Mouse (Mus musculus) mesoderm, embryonic 11.5 days (tissue): ENCODE results near the gene Zfp385c.

ENCODE experiments used
- DNase-seq: peaks from one replicate; pipeline ENCODE4 v3.0.0-alpha.2; 2012; ENCODE audit warnings: low read depth, low spot score

Zfp385c gene

DNA sequence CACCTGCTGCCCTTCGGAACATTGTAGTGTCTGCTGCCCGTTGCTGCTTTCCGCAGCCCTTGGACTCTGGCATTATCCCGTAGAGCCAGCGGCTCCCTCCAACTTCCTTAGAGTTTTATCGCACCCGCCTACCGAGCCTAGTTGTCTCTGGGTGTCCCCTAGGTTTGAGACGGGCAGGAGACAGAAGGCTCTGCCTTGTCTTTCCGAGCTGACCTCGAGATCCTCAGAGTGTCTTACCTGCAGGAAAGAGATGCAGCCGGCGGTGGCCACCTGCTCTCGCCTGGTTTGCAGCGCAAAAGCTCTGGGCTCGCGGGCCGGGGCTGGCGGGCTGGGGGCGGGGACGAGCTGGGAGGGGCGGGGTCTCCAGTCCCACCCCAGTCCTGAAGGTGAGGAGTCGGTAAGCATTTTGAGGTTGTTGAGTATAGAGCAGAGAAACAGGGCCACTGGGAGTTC is at the start of gene Zfp385c:
TSS of gene Zfp385c (minus strand) at position 292 of the 453 bp plus-strand sequence.
- no peak for DNase-seq

DNA sequence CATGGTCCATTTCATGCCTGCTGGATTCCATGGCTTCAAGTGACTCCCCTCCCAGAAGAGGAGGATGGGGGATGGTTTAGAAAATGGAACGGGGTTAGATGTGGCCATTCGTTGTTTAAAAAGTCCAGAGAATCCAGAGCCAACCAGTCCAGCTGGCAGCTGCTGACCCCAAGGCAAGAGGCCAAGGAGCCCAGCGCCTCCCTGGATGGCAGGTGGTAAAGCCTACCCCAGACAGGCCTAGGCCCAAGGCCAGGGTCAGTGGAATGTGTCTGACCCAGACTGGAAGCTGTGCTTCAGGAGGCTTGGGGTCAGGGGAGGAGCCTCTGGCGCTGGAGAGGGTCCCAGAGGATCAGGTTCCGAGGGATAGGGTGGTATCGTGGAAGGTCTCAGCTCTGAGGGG is 49.1 kb upstream of the Zfp385c start:
- DNase-seq = no peak

DNA sequence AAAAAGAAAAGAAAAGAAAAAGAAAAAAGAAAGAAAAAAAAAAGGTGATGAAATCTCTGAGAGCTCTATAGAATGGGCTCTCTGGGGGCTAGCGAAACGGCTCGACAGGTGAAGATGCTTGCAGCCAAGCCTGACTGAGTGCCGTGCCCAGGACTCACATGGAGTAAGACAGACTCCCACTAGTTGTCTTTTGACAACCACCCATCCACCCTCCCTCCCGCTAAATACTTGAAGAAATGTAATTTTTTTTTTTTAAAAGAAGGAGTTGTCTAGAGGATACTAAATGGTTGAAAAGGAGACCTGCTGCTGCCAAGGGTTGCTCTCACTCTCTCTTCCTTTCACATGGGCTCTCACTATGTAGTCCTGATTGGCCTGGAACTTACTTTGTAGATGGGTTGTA is 46.5 kb upstream of the Zfp385c start:
- DNase-seq = no peak

DNA sequence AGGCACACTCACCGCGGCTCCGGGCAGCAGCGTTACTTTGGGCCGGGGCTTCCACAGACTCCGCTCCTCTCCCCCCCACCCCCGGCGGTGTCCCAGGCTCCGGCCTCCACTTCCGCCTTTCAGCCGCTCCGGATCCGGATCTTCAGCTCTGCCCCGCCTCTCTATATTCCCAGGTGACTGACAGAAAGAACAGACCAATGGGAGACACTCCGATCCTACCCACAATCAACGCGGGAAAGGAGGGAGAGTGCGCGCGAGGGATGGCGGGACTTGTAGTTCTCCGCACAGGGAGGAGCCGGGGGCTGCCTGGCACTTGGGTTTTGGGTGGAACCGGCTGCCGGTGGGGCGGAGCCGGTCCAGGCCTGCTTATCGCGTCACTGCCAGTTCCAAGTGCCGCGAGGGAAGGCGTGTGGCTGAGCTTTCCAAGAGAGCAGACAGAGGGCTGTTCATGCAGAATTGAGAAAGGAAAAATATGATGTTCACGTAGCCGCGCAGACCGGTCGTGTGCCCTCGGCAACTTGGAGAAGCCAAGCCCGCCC is 45.9 kb upstream of the Zfp385c start, which contains the start of gene Rab5c:
TSS of gene Rab5c (minus strand) at position 150 of the 539 bp plus-strand sequence.
- DNase-seq = peak; percentile 99

DNA sequence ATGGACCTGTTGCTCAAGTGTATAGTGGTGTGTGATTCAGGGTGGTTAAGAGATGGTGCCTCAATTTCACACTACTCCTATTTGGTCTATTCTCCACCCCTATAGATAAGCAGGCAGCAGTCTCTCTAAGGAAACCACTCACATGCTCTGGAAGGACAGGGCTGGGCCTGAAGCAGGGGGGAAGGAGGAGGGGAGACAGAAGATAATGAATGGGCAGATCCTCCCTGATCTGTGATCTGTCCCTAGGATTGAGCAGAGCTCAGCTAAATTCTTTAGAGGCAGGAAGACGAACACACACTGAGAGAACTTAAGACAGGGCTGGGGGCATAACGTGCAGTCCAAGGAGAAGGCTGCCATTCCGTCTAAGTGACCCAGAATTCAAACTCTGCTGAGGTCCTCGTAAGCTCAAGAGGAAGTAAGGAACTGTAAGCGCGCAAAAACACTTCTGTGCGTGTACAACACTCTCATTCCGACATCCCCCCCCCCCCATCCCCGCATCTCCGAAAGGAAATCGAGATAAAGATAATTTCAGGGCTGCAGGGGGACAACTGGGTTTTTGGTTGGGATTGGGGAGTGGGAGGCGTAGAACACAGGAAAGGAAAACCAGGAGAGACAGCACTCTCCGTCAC is 45.0 kb upstream of the Zfp385c start:
- DNase-seq = no peak

DNA sequence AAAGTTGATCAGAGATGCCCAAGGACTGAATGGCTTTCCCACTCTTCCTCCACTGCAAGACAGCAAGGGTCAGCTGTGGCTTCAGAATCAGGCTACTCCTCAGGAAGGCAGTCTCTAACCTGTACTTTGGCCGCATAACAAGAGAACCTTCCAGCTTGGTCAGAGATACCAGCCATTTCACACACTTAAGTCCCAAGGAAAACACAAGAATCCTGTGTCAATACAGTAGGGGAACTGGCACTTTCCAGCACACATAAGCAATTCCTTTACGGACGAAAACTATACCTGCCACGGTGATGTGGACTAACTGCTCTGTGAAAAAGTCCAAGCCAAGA is 44.5 kb upstream of the Zfp385c start:
- no peak for DNase-seq

DNA sequence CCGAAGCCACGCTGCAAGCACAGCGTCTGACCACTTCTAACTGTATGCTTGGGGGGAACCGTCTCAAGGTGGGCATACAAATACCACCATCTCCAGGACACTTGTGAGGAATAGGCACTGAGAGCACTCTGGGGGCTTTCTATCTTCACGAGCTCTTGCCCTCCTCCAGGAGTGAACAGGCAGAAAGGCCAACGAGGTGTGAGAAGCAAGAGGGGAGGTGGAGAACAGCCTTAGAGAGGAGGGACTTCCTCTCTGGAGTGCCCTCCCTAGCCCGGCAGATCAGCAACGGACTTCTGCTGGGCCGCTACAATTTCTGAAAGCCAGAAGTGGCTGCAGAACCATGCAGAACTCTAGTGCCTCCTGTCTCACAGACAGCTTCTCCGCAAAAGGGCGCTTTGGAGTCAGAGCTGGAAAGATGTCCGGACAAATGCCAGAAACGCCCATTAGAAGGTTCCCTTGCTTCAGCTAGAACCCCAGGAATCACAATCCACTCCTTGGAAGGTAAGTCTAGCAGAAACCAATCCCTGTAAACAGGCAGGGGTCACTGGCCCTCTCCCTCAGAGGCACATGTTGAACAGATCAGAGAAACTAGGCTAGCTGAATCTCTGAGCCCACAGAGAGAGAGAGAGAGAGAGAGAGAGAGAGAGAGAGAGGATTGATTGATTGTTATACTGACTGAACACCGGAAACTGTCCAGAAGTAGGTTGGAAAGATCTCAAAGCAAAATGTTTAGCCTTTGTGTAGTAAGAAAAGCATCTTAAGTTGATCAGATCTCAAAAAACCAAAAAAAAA is 43.9 kb upstream of the Zfp385c start:
- no peak for DNase-seq

DNA sequence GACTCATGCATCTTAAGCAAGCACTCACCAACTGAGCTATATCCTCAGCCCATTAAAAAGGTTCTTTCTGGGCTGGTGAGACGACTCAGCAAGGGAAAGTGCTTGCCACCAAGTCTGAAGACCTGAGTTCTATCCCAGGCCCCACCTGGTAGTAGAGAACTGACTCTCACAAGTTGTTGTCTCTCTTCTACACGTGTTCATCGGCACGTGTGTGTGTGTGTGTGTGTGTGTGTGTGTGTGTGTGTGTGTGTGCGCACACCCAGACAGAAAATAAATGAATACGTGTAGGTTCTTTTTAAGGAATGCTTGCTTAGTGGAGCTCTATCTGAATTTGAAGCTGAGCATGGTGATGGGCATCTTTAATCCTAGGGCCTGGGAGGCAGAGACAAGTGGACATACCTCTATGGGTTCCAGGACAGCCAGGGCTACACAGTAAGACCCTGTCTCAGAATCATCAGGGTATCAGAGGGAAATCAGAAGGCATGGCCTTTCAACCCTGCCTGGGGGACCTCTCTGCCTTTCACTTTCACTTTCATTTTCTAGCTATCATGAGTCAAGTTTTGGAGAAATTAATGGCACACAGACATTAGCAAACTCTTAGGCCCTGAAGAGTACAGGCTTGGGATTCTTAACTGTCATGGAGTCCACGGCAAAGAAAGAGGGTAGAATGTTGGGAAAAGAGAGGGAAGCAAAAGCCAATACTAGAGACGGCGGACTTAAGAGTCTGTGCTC is 43.0 kb upstream of the Zfp385c start:
- DNase-seq = no peak

DNA sequence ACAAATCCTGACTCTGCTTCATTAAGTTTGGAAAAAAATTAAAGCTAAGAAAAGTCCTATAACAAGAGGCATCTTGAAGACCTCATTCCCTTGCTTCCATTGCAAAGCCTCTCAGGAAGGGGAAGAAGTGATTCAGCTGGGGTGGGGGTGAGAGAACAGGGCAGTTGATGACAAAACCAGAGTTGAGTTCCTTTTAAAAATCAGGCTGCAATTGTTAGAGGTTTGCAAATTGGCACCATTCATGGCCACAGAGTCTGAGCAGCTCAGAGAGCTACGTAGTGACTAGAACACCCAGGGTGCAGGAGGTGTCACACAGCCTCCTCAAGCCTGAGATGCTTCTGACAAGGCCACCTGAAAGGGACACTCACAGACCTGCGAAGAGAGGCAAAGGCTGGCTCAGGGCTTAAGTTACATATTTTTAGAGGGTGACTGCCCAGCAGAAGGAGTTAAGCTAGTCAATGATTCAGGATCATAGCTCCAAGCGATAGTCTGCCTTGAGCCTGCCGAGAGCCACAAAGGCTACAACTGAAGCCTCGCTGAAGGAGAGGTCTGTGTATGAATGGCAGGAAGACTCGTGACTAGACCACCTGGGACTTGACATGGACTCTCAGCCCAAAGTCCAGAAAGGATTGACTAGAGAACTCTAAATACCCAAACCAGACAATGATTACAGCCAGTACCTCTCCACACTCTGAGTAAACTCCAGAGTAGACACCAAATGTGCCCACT is 38.4 kb upstream of the Zfp385c start:
- DNase-seq = no peak

DNA sequence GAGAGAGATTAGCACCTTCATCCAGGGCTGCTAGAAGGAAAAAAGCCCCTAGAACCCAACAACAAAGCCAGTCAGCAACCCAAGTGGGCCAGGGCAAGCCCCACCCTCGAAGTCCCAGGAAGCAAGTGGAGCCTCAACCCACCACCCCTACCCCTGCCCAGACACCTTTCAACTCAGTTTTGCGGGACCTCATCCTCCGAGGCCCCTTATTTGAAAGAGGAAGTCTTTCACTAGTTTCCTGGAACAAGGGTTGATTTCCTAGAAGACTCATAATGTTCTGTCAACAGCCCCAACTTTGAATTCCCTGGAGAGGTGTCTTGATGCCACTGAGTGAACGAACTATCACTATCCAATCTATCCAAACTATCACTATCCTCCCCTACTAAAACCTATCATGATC is 37.7 kb upstream of the Zfp385c start:
- DNase-seq = no peak

DNA sequence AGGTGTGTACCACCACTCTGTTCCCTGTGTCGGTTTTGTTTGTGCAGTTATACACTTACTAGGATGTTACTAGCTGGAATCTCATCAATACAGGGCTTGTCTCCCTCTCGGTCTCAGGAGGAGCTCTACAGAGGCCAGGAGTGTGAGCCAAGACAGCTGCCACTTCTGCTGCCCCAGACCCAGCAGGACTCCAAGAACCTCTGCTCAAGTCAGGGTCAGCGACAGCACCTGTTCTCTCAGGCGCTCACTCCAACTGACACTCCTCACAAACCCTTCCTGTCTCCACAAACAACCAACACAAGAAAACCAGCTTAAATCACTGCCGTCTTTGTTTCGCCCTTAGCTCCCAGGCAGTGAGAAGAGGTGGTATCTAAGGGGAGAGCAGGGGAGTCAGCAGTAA is 36.3 kb upstream of the Zfp385c start:
- no peak for DNase-seq

DNA sequence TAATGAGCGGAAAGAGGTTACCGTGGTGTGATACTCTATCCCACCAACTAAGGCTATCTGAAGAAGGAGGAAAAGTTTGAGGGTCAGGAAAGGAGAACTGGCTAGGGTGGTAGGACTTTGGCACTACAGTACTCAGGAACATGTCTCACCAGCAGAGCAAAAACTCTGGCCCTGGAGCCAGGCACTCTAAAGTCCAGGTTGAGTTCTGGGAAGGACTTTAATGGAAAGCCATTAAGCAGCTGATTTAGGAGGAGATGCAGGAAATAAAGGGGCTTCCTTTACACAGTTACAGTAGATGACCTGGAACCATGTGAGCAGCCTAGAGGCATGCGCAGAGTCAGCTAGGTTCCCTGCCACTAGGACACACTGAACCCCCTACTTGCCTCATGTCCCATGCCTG is 34.9 kb upstream of the Zfp385c start:
- DNase-seq = no peak

DNA sequence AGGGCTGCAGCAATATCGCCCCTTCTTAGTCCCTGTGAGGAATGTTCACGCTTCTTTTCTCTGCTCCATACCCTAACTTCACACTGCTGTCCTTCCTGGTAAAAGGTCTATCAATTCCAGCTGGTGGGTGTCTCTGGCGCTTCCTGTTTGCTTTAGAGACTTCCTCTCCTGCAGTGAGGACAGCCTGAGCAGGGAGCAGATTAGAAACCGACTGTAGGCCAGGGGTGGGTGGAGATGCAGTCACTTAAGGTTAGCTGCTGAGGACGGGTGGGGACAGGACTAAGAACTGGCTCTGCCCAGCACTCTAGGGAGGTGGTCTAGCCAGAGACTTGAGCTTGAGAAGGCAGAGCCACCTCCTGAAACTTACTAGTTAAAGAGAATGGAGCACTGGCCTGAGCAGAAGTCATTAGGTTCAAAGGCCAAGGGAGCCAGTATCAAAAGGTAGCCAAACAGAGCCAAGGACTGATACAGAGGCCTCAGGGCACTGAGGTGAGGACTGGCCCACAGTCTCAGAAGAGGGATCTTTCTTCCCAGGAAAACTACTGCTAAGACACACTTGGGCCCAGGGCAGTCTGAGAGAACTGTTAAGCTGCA is 32.8 kb upstream of the Zfp385c start:
- no peak for DNase-seq

DNA sequence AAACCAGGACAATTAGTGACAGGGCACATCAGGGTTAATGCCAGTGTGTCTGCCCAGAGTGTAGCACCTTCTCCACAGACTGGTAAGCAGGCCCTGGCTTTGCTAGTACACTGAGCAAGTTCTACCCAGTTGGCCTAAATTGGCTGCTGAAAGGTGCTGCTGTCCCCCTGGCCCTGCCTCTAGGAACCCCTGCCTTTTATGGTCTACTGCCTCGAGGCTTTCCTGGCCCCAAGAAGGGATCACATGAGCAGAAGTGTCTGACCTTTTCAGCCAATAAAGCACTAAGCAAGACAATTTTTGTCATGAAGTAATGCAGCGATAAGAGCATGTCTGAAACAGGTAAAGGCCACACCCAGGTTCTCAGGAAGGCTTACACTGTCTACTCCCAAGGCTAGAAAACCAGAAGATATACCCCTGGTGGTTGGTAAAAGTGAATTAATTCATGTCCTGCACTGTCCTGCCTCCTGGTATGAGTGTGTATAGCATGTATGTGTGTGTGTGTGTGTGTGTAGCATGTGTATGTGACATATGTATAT is 30.3 kb upstream of the Zfp385c start:
- DNase-seq = no peak

DNA sequence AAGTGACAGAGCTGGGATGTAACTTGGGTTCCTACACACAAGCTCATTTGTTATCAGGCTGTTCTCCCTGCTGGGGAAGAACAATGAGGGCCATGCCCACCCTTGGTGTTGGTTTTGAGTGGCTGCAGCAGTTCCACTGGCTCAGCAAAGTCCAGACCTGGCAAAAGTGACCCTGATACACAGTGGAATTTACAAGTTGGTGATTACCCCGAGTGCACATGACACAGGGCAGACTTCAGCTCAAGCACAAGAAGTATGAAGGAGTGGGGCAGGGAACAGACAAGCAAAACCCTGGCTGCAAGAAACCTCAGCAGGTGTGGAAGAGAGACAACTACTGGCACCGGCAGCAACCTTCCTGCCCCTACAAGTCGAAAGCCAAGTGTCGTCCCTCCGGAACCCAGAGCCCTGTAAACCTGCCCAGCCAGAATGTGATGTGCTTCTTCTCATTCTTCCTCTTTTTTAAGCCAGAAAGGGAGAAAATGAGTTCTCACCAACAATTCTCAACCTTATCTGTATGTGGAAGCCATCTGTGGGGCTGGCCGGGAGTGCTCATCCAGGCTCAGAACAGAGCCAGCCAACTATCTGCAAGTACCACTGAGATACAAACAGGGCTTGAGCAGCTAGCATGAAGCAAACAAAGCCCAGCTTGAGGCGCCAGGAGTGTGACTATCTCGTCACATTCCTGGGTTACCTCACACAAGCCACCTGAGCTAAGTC is 29.7 kb upstream of the Zfp385c start:
- DNase-seq = no peak

DNA sequence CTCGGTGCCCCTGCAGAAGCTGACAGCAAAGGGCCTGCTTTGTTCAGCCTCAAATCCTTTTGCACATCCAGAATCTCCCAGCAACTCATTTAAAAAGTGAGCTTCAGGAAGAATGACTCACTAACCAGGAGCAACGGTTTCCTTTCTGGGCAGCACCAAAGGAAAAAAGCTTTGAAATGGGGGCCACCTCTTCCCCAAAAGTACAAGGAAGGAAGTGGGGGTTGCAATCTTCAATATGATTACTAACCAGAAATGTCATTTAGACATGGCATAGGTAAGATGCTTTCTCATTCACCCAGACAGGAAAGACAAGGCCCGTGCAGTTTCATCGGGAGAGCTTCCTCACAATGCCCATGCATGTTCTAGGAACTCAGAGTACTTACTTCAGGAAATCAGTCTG is 29.0 kb upstream of the Zfp385c start:
- DNase-seq = no peak

DNA sequence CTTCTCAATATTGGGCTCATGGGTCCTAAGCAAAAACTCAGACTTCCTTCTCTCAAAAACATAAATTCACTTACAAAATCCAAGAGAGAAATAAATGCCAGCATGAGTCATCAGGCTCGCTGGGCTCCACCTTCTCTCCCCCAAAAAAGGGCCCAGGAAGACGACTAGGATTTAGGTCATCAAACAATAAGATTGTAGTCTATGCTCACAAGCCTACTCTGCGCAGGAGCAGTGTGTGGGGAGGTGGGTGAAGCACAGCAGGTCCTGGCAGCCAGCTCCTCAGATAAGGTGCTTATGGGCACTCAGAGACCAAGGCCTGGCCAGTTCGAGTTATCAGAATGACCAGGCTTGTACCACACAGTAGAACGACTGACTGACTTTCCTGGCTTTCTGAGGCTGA is 28.1 kb upstream of the Zfp385c start:
- DNase-seq = no peak

DNA sequence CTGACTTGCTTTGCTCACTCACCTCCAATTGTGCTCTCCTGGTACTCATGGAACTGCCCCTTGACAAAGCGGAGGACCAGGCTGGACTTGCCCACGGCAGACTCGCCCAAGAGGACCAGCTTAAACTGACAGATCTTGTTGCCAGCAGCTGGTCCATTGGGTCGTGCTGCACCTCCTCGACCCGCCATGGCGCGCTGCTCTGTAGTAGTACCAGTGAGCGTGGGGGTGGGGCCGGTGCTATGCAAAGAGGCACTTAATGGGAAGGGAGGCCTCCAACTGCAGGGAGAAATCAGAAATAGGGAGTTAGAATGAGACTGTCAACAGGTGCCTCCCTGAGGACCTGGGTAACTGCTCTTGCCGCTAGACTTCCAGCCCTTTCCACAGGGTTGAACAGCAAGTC is 27.6 kb upstream of the Zfp385c start:
- DNase-seq = no peak

DNA sequence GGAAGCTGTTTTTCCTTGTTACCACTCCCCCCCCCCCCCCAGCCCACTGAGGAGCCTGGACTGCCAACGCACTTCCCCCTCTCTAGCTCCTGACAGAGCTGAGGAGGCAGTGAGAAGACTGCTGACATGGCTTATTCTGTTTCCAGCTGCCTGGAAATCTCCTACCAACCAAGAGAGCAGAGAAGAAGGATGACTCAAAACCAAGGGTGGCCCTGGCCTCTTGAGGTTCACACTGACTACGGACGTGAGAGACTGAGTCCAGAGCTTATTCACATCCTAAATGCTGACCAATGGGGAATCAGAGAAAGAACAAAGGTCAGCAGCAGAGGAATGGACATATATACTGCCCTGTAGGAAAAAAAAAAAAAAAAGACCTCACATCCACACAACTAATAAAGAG is 27.1 kb upstream of the Zfp385c start:
- no peak for DNase-seq

DNA sequence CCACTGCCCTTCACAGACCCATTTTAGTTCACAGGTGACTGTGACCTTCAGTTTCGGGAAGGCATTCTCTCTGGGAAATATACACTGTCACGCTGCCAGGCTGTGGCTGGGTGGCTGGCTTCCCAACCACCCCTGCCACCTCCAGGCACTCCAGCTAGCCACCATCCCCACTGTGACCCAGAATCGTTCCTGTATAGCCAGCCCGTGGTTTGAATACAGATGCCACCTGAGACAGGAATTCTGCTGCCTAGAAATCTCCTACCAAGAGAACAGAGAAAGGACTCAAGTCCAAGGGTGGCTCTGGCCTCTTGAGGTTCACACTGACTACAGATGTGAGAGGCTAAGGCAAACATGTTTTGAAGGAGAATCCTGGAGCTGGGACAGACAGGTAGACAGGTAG is 26.6 kb upstream of the Zfp385c start:
- DNase-seq = no peak
